Mouse (Mus musculus) olfactory bulb, adult 2 months (tissue): ENCODE measurements around the gene Cacng7.
A peak's percentile ranks its signal among the peaks of the same experiment; 100 is the strongest.

Source experiments
- CTCF ChIP-seq: fragments of 200-500 bp; IDR thresholded peaks from 2 replicates; pipeline ENCODE4 v1.5.1; 2012; ENCODE audit warnings: low read depth, mild to moderate bottlenecking, low read length, moderate library complexity; ENCODE audit not compliant: insufficient read depth
- POLR2A ChIP-seq: fragments of 200-500 bp; IDR thresholded peaks from 2 replicates; pipeline ENCODE4 v1.6.1; 2012; ENCODE audit warnings: mild to moderate bottlenecking, low read depth, low read length, moderate library complexity; ENCODE audit not compliant: insufficient read depth

DNA sequence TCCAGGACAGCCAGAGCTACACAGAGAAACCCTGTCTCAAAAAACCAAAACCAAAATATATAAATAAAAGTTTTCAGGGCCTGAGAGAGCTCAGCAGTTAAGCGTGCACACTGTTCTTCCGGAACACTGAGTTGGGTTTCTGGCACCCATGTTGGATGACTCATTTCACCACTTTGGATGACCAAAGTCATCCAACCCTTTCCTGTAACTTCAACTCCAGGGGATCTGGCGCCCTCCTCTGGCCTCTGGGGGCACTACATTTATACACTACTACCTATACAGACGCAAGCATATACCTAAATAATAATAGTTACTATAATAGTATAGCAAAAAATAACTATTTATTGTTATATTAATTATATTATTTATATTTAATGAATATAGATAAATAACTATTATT lies 44.1 kb downstream of the Cacng7 start:
- TF ChIP-seq POLR2A (no peak), CTCF (peak; percentile 29; the same call in 1 of the 2 replicates)
